Mouse (Mus musculus) frontal cortex, adult (tissue): ENCODE results near the gene Cyp4f17.
"Not testable (repeated sequence)": the region's sequence is repeated elsewhere in the genome, so short reads cannot be mapped to it uniquely, and the experiment has no call there.

Source experiments
- ATAC-seq: cut with Nextera tagmentation; 2 replicates; pipeline ENCODE4 v1.9.2; 2017; ENCODE audit warnings: mild to moderate bottlenecking, moderate library complexity, mixed read lengths; ENCODE audit not compliant: low TSS enrichment

Gene Cyp4f17

GRCm38 (mm10) chr17:32526341-32526740 is 20.5 kb downstream of the Cyp4f17 start:
- not testable (repeated sequence) for ATAC-seq

GRCm38 (mm10) chr17:32527748-32528147 is 21.9 kb downstream of the Cyp4f17 start:
- ATAC-seq = no peak

- peak; percentile 95 for ATAC-seq
Measured at GRCm38 (mm10) chr17:32528408-32529337, 22.8 kb downstream of the Cyp4f17 start.

- not testable (repeated sequence) for ATAC-seq
Measured at GRCm38 (mm10) chr17:32532356-32532755, 26.5 kb downstream of the Cyp4f17 start.

- no peak for ATAC-seq
Measured at GRCm38 (mm10) chr17:32534068-32534467, 28.2 kb downstream of the Cyp4f17 start.

- peak; percentile 79 for ATAC-seq
Measured at GRCm38 (mm10) chr17:32536051-32536866, 30.4 kb downstream of the Cyp4f17 start, which contains the start of gene Cyp4f16. TSS of gene Cyp4f16 (plus strand) at chr17:32536558.

- no peak for ATAC-seq
Measured at GRCm38 (mm10) chr17:32536867-32537250, 31.0 kb downstream of the Cyp4f17 start.

- ATAC-seq = not testable (repeated sequence)
Measured at GRCm38 (mm10) chr17:32544792-32545191, 38.9 kb downstream of the Cyp4f17 start.

GRCm38 (mm10) chr17:32550377-32550776 is 44.5 kb downstream of the Cyp4f17 start:
- ATAC-seq = not testable (repeated sequence)

GRCm38 (mm10) chr17:32550900-32551770 is 45.3 kb downstream of the Cyp4f17 start:
- ATAC-seq = peak; percentile 98

- ATAC-seq = not testable (repeated sequence)
Measured at GRCm38 (mm10) chr17:32553016-32553415, 47.2 kb downstream of the Cyp4f17 start.

- not testable (repeated sequence) for ATAC-seq
Measured at GRCm38 (mm10) chr17:32554368-32554767, 48.5 kb downstream of the Cyp4f17 start.

GRCm38 (mm10) chr17:32563301-32563700 is 57.5 kb downstream of the Cyp4f17 start:
- ATAC-seq = not testable (repeated sequence)

- not testable (repeated sequence) for ATAC-seq
Measured at GRCm38 (mm10) chr17:32573286-32573685, 67.4 kb downstream of the Cyp4f17 start.

GRCm38 (mm10) chr17:32577496-32578186 is 71.8 kb downstream of the Cyp4f17 start:
- ATAC-seq = no peak
